ENCODE assay signal across 23 mouse cellular contexts in the genomic region with DNA sequence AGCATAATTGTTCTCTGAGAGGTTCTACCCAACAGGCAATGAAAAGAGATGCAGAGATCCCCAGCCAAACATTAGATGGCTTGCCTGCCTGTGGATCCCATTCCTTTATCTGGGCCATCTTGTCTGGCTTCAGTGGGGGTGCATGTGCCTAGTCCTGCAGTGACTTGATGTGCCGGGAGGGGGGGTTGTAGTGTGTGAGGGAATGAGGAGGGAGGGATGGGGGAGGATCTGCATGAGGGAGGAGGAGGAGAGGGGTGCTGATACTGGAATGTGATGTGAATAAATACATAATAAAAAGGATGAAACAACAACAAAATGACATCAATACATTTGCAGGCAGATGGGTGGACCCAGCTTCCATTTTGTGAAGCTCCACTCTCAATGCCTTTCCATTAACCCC.
DNase-seq lines count a peak whose midpoint lies in the region; ATAC-seq and TF ChIP-seq lines count a peak whose summit lies in the region.
"Had no signal": no experiment of that assay in that cellular context is flagged by ENCODE, and none has a peak within 500 bp of the region (broad histone marks: within the 10 kb centered on the region; RNA-seq: fewer than 3 reads in every experiment).

No protein-coding gene starts in this region.

- no peaks in the 10 kb centered on the region for H3K27me3 ChIP-seq in forebrain, embryonic 13.5 days
- H3K27me3 ChIP-seq in forebrain, embryonic 10.5 days (ENCODE audit: poor library complexity, severe bottlenecking) = no peaks in the 10 kb centered on the region; the same call in 1 of the 2 replicates
- H3K27me3 ChIP-seq in midbrain, embryonic 11.5 days (ENCODE audit: control insufficient read depth, insufficient read depth, low read length) = peaks cover 16% of the 10 kb centered on the region
- peaks cover 27% of the 10 kb centered on the region for H3K27me3 ChIP-seq in midbrain, embryonic 13.5 days
- no peaks in the 10 kb centered on the region for H3K27me3 ChIP-seq in ES-Bruce4 (ENCODE audit: control insufficient read depth, insufficient read depth, low read length, poor library complexity, severe bottlenecking)
- H3K27me3 ChIP-seq: CH12.LX; embryonic facial prominence, embryonic 12.5 days; heart, embryonic 13.5 days; hindbrain, embryonic 12.5 days had no signal

- no peak overlapping the region for H3K4me3 ChIP-seq in forebrain, embryonic 13.5 days
- no peak overlapping the region for H3K4me3 ChIP-seq in forebrain, embryonic 10.5 days
- no peak overlapping the region for H3K4me3 ChIP-seq in midbrain, embryonic 11.5 days (ENCODE audit: low read depth, low read length)
- no peak overlapping the region for H3K4me3 ChIP-seq in midbrain, embryonic 13.5 days (replicated peaks)
- H3K4me3 ChIP-seq in ES-Bruce4 (ENCODE audit: low read depth, low read length) = no peak overlapping the region
- H3K4me3 ChIP-seq: embryonic facial prominence, embryonic 12.5 days; heart, embryonic 13.5 days; hindbrain, embryonic 12.5 days had no signal

- H3K27ac ChIP-seq in forebrain, embryonic 13.5 days = no peak overlapping the region
- no peak overlapping the region for H3K27ac ChIP-seq in forebrain, embryonic 10.5 days
- H3K27ac ChIP-seq in midbrain, embryonic 11.5 days (ENCODE audit: low read depth, low read length) = no peak overlapping the region
- H3K27ac ChIP-seq in midbrain, embryonic 13.5 days = no peak overlapping the region
- no peak overlapping the region for H3K27ac ChIP-seq in ES-Bruce4 (ENCODE audit: insufficient read depth, low read length)
- H3K27ac ChIP-seq: embryonic facial prominence, embryonic 12.5 days; heart, embryonic 13.5 days; hindbrain, embryonic 12.5 days; hindbrain, postnatal 0 days had no signal

- no peak for DNase-seq in forebrain, embryonic 10.5 days (ENCODE audit: extremely low spot score, low spot score)
- DNase-seq in midbrain, embryonic 11.5 days (ENCODE audit: low spot score, missing footprints) = peak; percentile 77
- peak; percentile 51 for DNase-seq in ZHBTc4 (ENCODE audit: low read depth, low spot score)
- DNase-seq in layer of hippocampus, postnatal 25 days (ENCODE audit: extremely low spot score in 1 of 2, low spot score in 1 of 2) = no peak
- DNase-seq: adrenal gland, adult 8-10 months; adrenal gland, postnatal 36 days; cerebellum, adult 11-12 months; cerebellum, adult 9-10 months; cerebellum, postnatal 25 days; gastrocnemius, postnatal 36 days; heart, adult 11 months; heart, postnatal 36 days; kidney, adult 18-20 months had no signal

- no peak overlapping the region for H3K9ac ChIP-seq in forebrain, embryonic 13.5 days
- H3K9ac ChIP-seq in midbrain, embryonic 11.5 days (ENCODE audit: low read length) = no peak overlapping the region
- no peak overlapping the region for H3K9ac ChIP-seq in midbrain, embryonic 13.5 days (replicated peaks)
- H3K9ac ChIP-seq in ES-Bruce4 (ENCODE audit: low read depth, poor library complexity, severe bottlenecking) = no peak overlapping the region
- H3K9ac ChIP-seq: embryonic facial prominence, embryonic 12.5 days; heart, embryonic 13.5 days; hindbrain, embryonic 12.5 days had no signal

- ATAC-seq in forebrain, embryonic 13.5 days = 0 out of 2 replicates have a peak, but pooled peaks have one; percentile 10
- ATAC-seq in midbrain, embryonic 11.5 days (ENCODE audit: low FRiP score) = peak; percentile 35; the same call in 1 of the 2 replicates
- ATAC-seq in midbrain, embryonic 13.5 days = no peak
- ATAC-seq in activated CD4-positive, CD25-positive, alpha-beta regulatory T cell, adult 4 months = no peak
- ATAC-seq: hindbrain, postnatal 0 days had no signal

- H3K4me1 ChIP-seq in forebrain, embryonic 13.5 days = no peaks in the 10 kb centered on the region
- no peaks in the 10 kb centered on the region for H3K4me1 ChIP-seq in forebrain, embryonic 10.5 days
- H3K4me1 ChIP-seq in midbrain, embryonic 11.5 days (ENCODE audit: control insufficient read depth, insufficient read depth, low read length) = no peaks in the 10 kb centered on the region
- no peaks in the 10 kb centered on the region for H3K4me1 ChIP-seq in midbrain, embryonic 13.5 days (replicated peaks)
- H3K4me1 ChIP-seq in ES-Bruce4 (ENCODE audit: control insufficient read depth, insufficient read depth, low read length) = no peaks in the 10 kb centered on the region
- H3K4me1 ChIP-seq: embryonic facial prominence, embryonic 12.5 days; heart, embryonic 13.5 days; hindbrain, embryonic 12.5 days had no signal

- 64% methylated on average over 1 of the region's 1 CpGs for WGBS in forebrain, embryonic 13.5 days
- 65% methylated on average over 1 of the region's 1 CpGs for WGBS in forebrain, embryonic 10.5 days
- WGBS in midbrain, embryonic 11.5 days = 80% methylated on average over 1 of the region's 1 CpGs
- 53% methylated on average over 1 of the region's 1 CpGs for WGBS in midbrain, embryonic 13.5 days

- no peak for TF ChIP-seq EP300 in ES-Bruce4 (IDR thresholded peaks at IDR 0.05; ENCODE audit: insufficient read depth, low read depth, low read length)

- no peak for TF ChIP-seq POLR2A in ES-Bruce4 (IDR thresholded peaks at IDR 0.05; ENCODE audit: insufficient read depth, low read length)

- H3K36me3 ChIP-seq in forebrain, embryonic 13.5 days (ENCODE audit: poor library complexity, severe bottlenecking) = no peaks in the 10 kb centered on the region
- no peaks in the 10 kb centered on the region for H3K36me3 ChIP-seq in forebrain, embryonic 10.5 days (replicated peaks)
- no peaks in the 10 kb centered on the region for H3K36me3 ChIP-seq in midbrain, embryonic 11.5 days (ENCODE audit: control insufficient read depth, insufficient read depth, low read length)
- H3K36me3 ChIP-seq in midbrain, embryonic 13.5 days = no peaks in the 10 kb centered on the region
- no peaks in the 10 kb centered on the region for H3K36me3 ChIP-seq in ES-Bruce4 (ENCODE audit: control insufficient read depth, insufficient read depth, low read length, poor library complexity, severe bottlenecking)
- H3K36me3 ChIP-seq: embryonic facial prominence, embryonic 12.5 days; G1E; heart, embryonic 13.5 days; hindbrain, embryonic 12.5 days had no signal

- TF ChIP-seq CTCF in ES-Bruce4 (IDR thresholded peaks at IDR 0.05; ENCODE audit: low read depth, low read length) = peak; percentile 5

- H3K4me2 ChIP-seq in forebrain, embryonic 13.5 days = no peak overlapping the region
- no peak overlapping the region for H3K4me2 ChIP-seq in midbrain, embryonic 11.5 days
- no peak overlapping the region for H3K4me2 ChIP-seq in midbrain, embryonic 13.5 days (replicated peaks)
- H3K4me2 ChIP-seq: embryonic facial prominence, embryonic 12.5 days; heart, embryonic 13.5 days; hindbrain, embryonic 12.5 days had no signal

- no peaks in the 10 kb centered on the region for H3K9me3 ChIP-seq in forebrain, embryonic 13.5 days (replicated peaks)
- H3K9me3 ChIP-seq in forebrain, embryonic 10.5 days = no peaks in the 10 kb centered on the region
- no peaks in the 10 kb centered on the region for H3K9me3 ChIP-seq in midbrain, embryonic 11.5 days (ENCODE audit: control insufficient read depth, low read length)
- no peaks in the 10 kb centered on the region for H3K9me3 ChIP-seq in midbrain, embryonic 13.5 days
- H3K9me3 ChIP-seq in ES-Bruce4 (replicated peaks; ENCODE audit: control insufficient read depth, insufficient read depth, low read length, poor library complexity, severe bottlenecking) = no peaks in the 10 kb centered on the region
- H3K9me3 ChIP-seq: embryonic facial prominence, embryonic 12.5 days; G1E; heart, embryonic 13.5 days; hindbrain, embryonic 12.5 days had no signal

Comparison
In these comparisons a context has a peak if more than half of its experiments do, and no peak if none do; other contexts are left out.
1. ATAC-seq: peak in forebrain, embryonic 13.5 days (single experiment) and midbrain, embryonic 11.5 days (single experiment); none in midbrain, embryonic 13.5 days (single experiment) and activated CD4-positive, CD25-positive, alpha-beta regulatory T cell, adult 4 months (single experiment).
2. DNase-seq: peak in midbrain, embryonic 11.5 days (single experiment) and ZHBTc4 (single experiment); none in forebrain, embryonic 10.5 days (single experiment) and layer of hippocampus, postnatal 25 days (0 of 2).